Mouse (Mus musculus) stomach, postnatal 0 days (tissue): ENCODE data around the gene Slc35f6.

Experiments used
- CTCF ChIP-seq: IDR thresholded peaks from 2 replicates; pipeline ENCODE4 v1.5.1; 2016; ENCODE audit warnings: antibody characterized with exemption, low read depth, mild to moderate bottlenecking, moderate library complexity
- EP300 ChIP-seq: optimal IDR thresholded peaks from 2 replicates; pipeline ENCODE3; 2016; ENCODE audit warnings: antibody characterized with exemption

GRCm38 (mm10) chr5:30604769-30605188 is 43.0 kb upstream of the Slc35f6 start:
- no peak for TF ChIP-seq EP300
- no peak for TF ChIP-seq CTCF
